Mouse (Mus musculus) heart, adult 2 months (tissue): ENCODE data around the gene Zfp423. TPM values are rescaled to one million over a fixed set of nuclear protein-coding genes. Genes with fewer than 3 reads are reported as not detected.

Experiments used
- DNase-seq, 2 experiments: peaks; one replicate each; pipeline ENCODE4 v3.0.0; 2021
- H3K27ac ChIP-seq: fragments of 200-600 bp; 2 replicates; pipeline ENCODE4 v1.8.1; 2022
- H3K27me3 ChIP-seq: fragments of 200-500 bp; 2 replicates; pipeline ENCODE4 v1.6.1; 2012; ENCODE audit warnings: mild to moderate bottlenecking, low read length, inconsistent platforms, mixed read lengths; ENCODE audit not compliant: control insufficient read depth, insufficient read depth
- H3K36me3 ChIP-seq: fragments of 200-500 bp; 2 replicates; pipeline ENCODE4 v1.6.1; 2012; ENCODE audit warnings: low read length, inconsistent platforms; ENCODE audit not compliant: control insufficient read depth, insufficient read depth
- H3K4me1 ChIP-seq: fragments of 200-500 bp; 2 replicates; pipeline ENCODE4 v1.6.1; 2011; ENCODE audit warnings: low read length; ENCODE audit not compliant: control insufficient read depth, insufficient read depth
- H3K4me3 ChIP-seq: fragments of 200-600 bp; 2 replicates; pipeline ENCODE4 v1.8.1; 2022
- H3K79me2 ChIP-seq: fragments of 200-500 bp; replicated peaks from 2 replicates; pipeline ENCODE4 v1.6.1; 2012; ENCODE audit warnings: mild to moderate bottlenecking, inconsistent platforms, low read length, moderate library complexity, mixed read lengths; ENCODE audit not compliant: control insufficient read depth, insufficient read depth
- H3K9ac ChIP-seq: fragments of 200-500 bp; 2 replicates; pipeline ENCODE4 v1.6.1; 2012; ENCODE audit warnings: low read depth, mild to moderate bottlenecking, control low read depth, inconsistent platforms, low read length, mixed read lengths
- CTCF ChIP-seq: fragments of 200-600 bp; IDR thresholded peaks from 2 replicates; pipeline ENCODE4 v1.8.1; 2022; ENCODE audit warnings: antibody characterized with exemption, mild to moderate bottlenecking, moderate library complexity
- EP300 ChIP-seq: fragments of 200-500 bp; IDR thresholded peaks from 2 replicates; pipeline ENCODE4 v1.6.1; 2011; ENCODE audit warnings: low read depth, low read length, control low read depth; ENCODE audit not compliant: insufficient read depth
- POLR2A ChIP-seq: fragments of 200-500 bp; IDR thresholded peaks from 2 replicates; pipeline ENCODE4 v1.6.1; 2011; ENCODE audit warnings: mild to moderate bottlenecking, low read depth, low read length, control low read depth; ENCODE audit not compliant: insufficient read depth
- WGBS: fragments of 180-500 bp; shearing (Covaris S2); methylation state at CpG from one replicate; pipeline ENCODE4 v1.1.7; 2018; 5-methylcytosine and 5-hydroxymethylcytosine counted together
- intact Hi-C: fragments of 180-260 bp; cut with DNase I; formaldehyde crosslinking; loops from one replicate; pipeline ENCODE4 v1.15.1; 2025
- polyA plus RNA-seq: library from polyadenylated mRNA; depleted of rRNA; stranded (reverse); fragments of >200 nt; gene quantifications from 2 replicates; pipeline ENCODE4 v1.2.3, GENCODE M21; 2012
- total RNA-seq, 2 experiments: library from RNA; stranded (reverse); gene quantifications; 2 replicates each; pipeline ENCODE4 v1.2.3; 2021

Zfp423 gene
- total and polyA plus RNA-seq, 3 experiments: 4.3 to 5.3 (median 4.8) TPM

GRCm38 (mm10) chr8:87663349-87664216, 295.8 kb downstream of the Zfp423 start:
- intact Hi-C loops: loop anchor here (1.0 to 5.0 kb wide), 2 partner anchors 294 to 360 kb away; partner anchors contain the start of gene Zfp423
- peaks cover 7% of the 10 kb centered on the region; the same call in 1 of the 2 replicates for H3K27me3 ChIP-seq
- 11% methylated on average over 18 of the region's 18 CpGs for WGBS
- H3K79me2 ChIP-seq: no peaks in the 10 kb centered on the region
- peak overlapping the region; percentile 28; the same call in 1 of the 2 replicates for H3K4me3 ChIP-seq
- no peak overlapping the region for H3K9ac ChIP-seq
- no peaks in the 10 kb centered on the region for H3K4me1 ChIP-seq
- H3K36me3 ChIP-seq: no peaks in the 10 kb centered on the region
- no peak overlapping the region; the same call in 1 of the 2 replicates for H3K27ac ChIP-seq
- TF ChIP-seq CTCF (peak; percentile 96), EP300 (0 out of 2 replicates have a peak, but pooled peaks have one; percentile 43), POLR2A (no peak)
- peak; percentile 76 to 84 for DNase-seq

GRCm38 (mm10) chr8:87662811-87663341, 296.5 kb downstream of the Zfp423 start:
- peak; percentile 23; the same call in 1 of the 2 replicates for TF ChIP-seq POLR2A
- TF ChIP-seq CTCF: no peak
- H3K4me1 ChIP-seq: no peaks in the 10 kb centered on the region
- intact Hi-C loops: loop anchor here (1.0 to 5.0 kb wide), 2 partner anchors 294 to 360 kb away; partner anchors contain the start of gene Zfp423
- H3K79me2 ChIP-seq: no peaks in the 10 kb centered on the region
- H3K36me3 ChIP-seq: no peaks in the 10 kb centered on the region
- peaks cover 7% of the 10 kb centered on the region; the same call in 1 of the 2 replicates for H3K27me3 ChIP-seq
- 18% methylated on average over 25 of the region's 25 CpGs for WGBS
- H3K27ac ChIP-seq: peak overlapping the region; percentile 5; the same call in 1 of the 2 replicates
- DNase-seq: peak; percentile 49 to 51
- peak overlapping the region; percentile 24; the same call in 1 of the 2 replicates for H3K9ac ChIP-seq
- peak overlapping the region; percentile 28; the same call in 1 of the 2 replicates for H3K4me3 ChIP-seq

- no peaks in the 10 kb centered on the region for H3K79me2 ChIP-seq
- intact Hi-C loops: loop anchor here (5.0 kb wide), 1 partner anchor 295 kb away; the partner anchor contains the start of gene Zfp423
- TF ChIP-seq EP300 (no peak), CTCF (no peak), POLR2A (no peak)
- 36% methylated on average over 27 of the region's 27 CpGs for WGBS
- no peaks in the 10 kb centered on the region for H3K4me1 ChIP-seq
- no peaks in the 10 kb centered on the region for H3K36me3 ChIP-seq
- H3K27ac ChIP-seq: no peak overlapping the region
- H3K9ac ChIP-seq: no peak overlapping the region
- peak; percentile 22 to 30 for DNase-seq
- peaks cover 7% of the 10 kb centered on the region; the same call in 1 of the 2 replicates for H3K27me3 ChIP-seq
- peak overlapping the region; percentile 22; the same call in 1 of the 2 replicates for H3K4me3 ChIP-seq
Observed at GRCm38 (mm10) chr8:87662307-87662771, 297.1 kb downstream of the Zfp423 start.

GRCm38 (mm10) chr8:87660916-87661910, 298.2 kb downstream of the Zfp423 start:
- TF ChIP-seq POLR2A: no peak
- TF ChIP-seq EP300: no peak
- TF ChIP-seq CTCF: no peak
- intact Hi-C loops: loop anchor here (5.0 kb wide), 1 partner anchor 296 kb away; the partner anchor contains the start of gene Zfp423
- Histone ChIP-seq H3K4me3 (no peak overlapping the region), H3K36me3 (no peaks in the 10 kb centered on the region), H3K79me2 (no peaks in the 10 kb centered on the region), H3K9ac (no peak overlapping the region), H3K27ac (no peak overlapping the region), H3K4me1 (no peaks in the 10 kb centered on the region), H3K27me3 (peaks cover 7% of the 10 kb centered on the region; the same call in 1 of the 2 replicates)
- no peak for DNase-seq
- WGBS: 29% methylated on average over 34 of the region's 34 CpGs
